Mouse (Mus musculus) neural tube, embryonic 14.5 days (tissue): ENCODE results near the gene Ppp1r13l. TPM values are rescaled to one million over a fixed set of nuclear protein-coding genes. Genes with fewer than 3 reads are reported as not detected.

Experiments used
- ATAC-seq: fragments of 200-750 bp; cut with Nextera tagmentation; 2 replicates; pipeline ENCODE4 v1.8.0; 2017; ENCODE audit warnings: low read depth, mild to moderate bottlenecking, moderate TSS enrichment, moderate library complexity
- H3K27ac ChIP-seq: fragments of 300-500 bp; sonication (generic); 2 replicates; pipeline ENCODE4 v1.5.1; 2014; ENCODE audit warnings: low read depth, mild to moderate bottlenecking, control low read depth, low read length, moderate library complexity, mixed read lengths
- H3K27me3 ChIP-seq: fragments of 300-500 bp; sonication (generic); 2 replicates; pipeline ENCODE4 v1.6.1; 2014; ENCODE audit warnings: low read length; ENCODE audit not compliant: control insufficient read depth, insufficient read depth
- H3K36me3 ChIP-seq: fragments of 300-500 bp; sonication (generic); 2 replicates; pipeline ENCODE4 v1.6.1; 2014; ENCODE audit warnings: low read length, mixed read lengths; ENCODE audit not compliant: control insufficient read depth, insufficient read depth
- H3K4me1 ChIP-seq: fragments of 300-500 bp; sonication (generic); 2 replicates; pipeline ENCODE4 v1.6.1; 2014; ENCODE audit warnings: low read length; ENCODE audit not compliant: control insufficient read depth, insufficient read depth
- H3K4me2 ChIP-seq: fragments of 300-500 bp; sonication (generic); 2 replicates; pipeline ENCODE4 v1.6.1; 2014; ENCODE audit warnings: mild to moderate bottlenecking, low read depth, low read length, control low read depth
- H3K4me3 ChIP-seq: fragments of 300-500 bp; sonication (generic); 2 replicates; pipeline ENCODE4 v1.5.1; 2014; ENCODE audit warnings: low read depth, low read length, control low read depth, mixed read lengths
- H3K9ac ChIP-seq: fragments of 300-500 bp; sonication (generic); replicated peaks from 2 replicates; pipeline ENCODE4 v1.6.1; 2014; ENCODE audit warnings: low read depth, mild to moderate bottlenecking, control low read depth, low read length, mixed read lengths
- H3K9me3 ChIP-seq: fragments of 300-500 bp; sonication (generic); 2 replicates; pipeline ENCODE4 v1.6.1; 2016; ENCODE audit warnings: low read length; ENCODE audit not compliant: control insufficient read depth
- WGBS: fragments of 180-500 bp; shearing (Covaris S2); extraction: QIAGEN DNeasy Blood & Tissue Kit; methylation state at CpG from one replicate; pipeline ENCODE4 v1.1.7; 2014; 5-methylcytosine and 5-hydroxymethylcytosine counted together
- polyA plus RNA-seq: library from polyadenylated mRNA; unstranded; fragments of >200 nt; fragmentation: Nextera tagmentation; extraction: Ambion mirVana; gene quantifications from 2 replicates; pipeline ENCODE4 v1.2.1, GENCODE M21; 2014

Gene Ppp1r13l
- polyA plus RNA-seq, 1 experiment from 2014 or later: 1.4 TPM

- Histone ChIP-seq H3K9ac (no peak overlapping the region), H3K27me3 (no peaks in the 10 kb centered on the region)
- no peak for ATAC-seq
These were observed 8.8 kb downstream of the Ppp1r13l start for GRCm38 (mm10) chr7:19368380-19368779.

GRCm38 (mm10) chr7:19369823-19370425, 10.4 kb downstream of the Ppp1r13l start:
- 11% methylated on average over 42 of the region's 46 CpGs for WGBS

More at GRCm38 (mm10) chr7:19368380-19368779, 8.8 kb downstream of the Ppp1r13l start:
- Histone ChIP-seq H3K4me2 (no peak overlapping the region), H3K4me3 (no peak overlapping the region), H3K4me1 (no peaks in the 10 kb centered on the region), H3K36me3 (no peaks in the 10 kb centered on the region), H3K27ac (no peak overlapping the region), H3K9me3 (no peaks in the 10 kb centered on the region)
- 23% methylated on average over 16 of the region's 16 CpGs for WGBS

GRCm38 (mm10) chr7:19373367-19373766, 13.8 kb downstream of the Ppp1r13l start:
- Histone ChIP-seq H3K27ac (no peak overlapping the region), H3K36me3 (no peaks in the 10 kb centered on the region), H3K4me2 (no peak overlapping the region), H3K9me3 (no peaks in the 10 kb centered on the region), H3K4me3 (no peak overlapping the region), H3K4me1 (no peaks in the 10 kb centered on the region), H3K27me3 (no peaks in the 10 kb centered on the region), H3K9ac (no peak overlapping the region)
- no peak for ATAC-seq
- 81% methylated on average over 2 of the region's 2 CpGs for whole genome bisulfite sequencing

More at GRCm38 (mm10) chr7:19369823-19370425, 10.4 kb downstream of the Ppp1r13l start:
- no peaks in the 10 kb centered on the region for H3K36me3 ChIP-seq
- H3K4me2 ChIP-seq: peak overlapping the region; percentile 56
- no peak overlapping the region for H3K27ac ChIP-seq
- ATAC-seq: peak; percentile 87
- H3K4me3 ChIP-seq: peak overlapping the region; percentile 35
- H3K4me1 ChIP-seq: no peaks in the 10 kb centered on the region
- H3K27me3 ChIP-seq: no peaks in the 10 kb centered on the region
- H3K9me3 ChIP-seq: no peaks in the 10 kb centered on the region
- H3K9ac ChIP-seq: peak overlapping the region; percentile 57

- Histone ChIP-seq H3K9me3 (no peaks in the 10 kb centered on the region), H3K27ac (no peak overlapping the region), H3K27me3 (no peaks in the 10 kb centered on the region), H3K4me1 (no peaks in the 10 kb centered on the region), H3K4me2 (no peak overlapping the region), H3K9ac (no peak overlapping the region), H3K4me3 (no peak overlapping the region), H3K36me3 (no peaks in the 10 kb centered on the region)
- ATAC-seq: no peak
- 84% methylated on average over 16 of the region's 18 CpGs for WGBS
These were observed 15.8 kb downstream of the Ppp1r13l start for GRCm38 (mm10) chr7:19375368-19375767.

GRCm38 (mm10) chr7:19376019-19376418, 16.5 kb downstream of the Ppp1r13l start:
- H3K4me1 ChIP-seq: no peaks in the 10 kb centered on the region
- H3K4me2 ChIP-seq: no peak overlapping the region
- H3K36me3 ChIP-seq: no peaks in the 10 kb centered on the region
- WGBS: 84% methylated on average over 4 of the region's 4 CpGs
- H3K27me3 ChIP-seq: no peaks in the 10 kb centered on the region
- H3K27ac ChIP-seq: no peak overlapping the region
- no peak overlapping the region for H3K4me3 ChIP-seq
- no peak overlapping the region for H3K9ac ChIP-seq
- ATAC-seq: no peak
- H3K9me3 ChIP-seq: no peaks in the 10 kb centered on the region

- no peak overlapping the region for H3K27ac ChIP-seq
- H3K9ac ChIP-seq: no peak overlapping the region
- 78% methylated on average over 8 of the region's 8 CpGs for WGBS
- no peaks in the 10 kb centered on the region for H3K4me1 ChIP-seq
- no peaks in the 10 kb centered on the region for H3K9me3 ChIP-seq
- H3K36me3 ChIP-seq: no peaks in the 10 kb centered on the region
- H3K4me3 ChIP-seq: no peak overlapping the region
- H3K27me3 ChIP-seq: no peaks in the 10 kb centered on the region
- H3K4me2 ChIP-seq: no peak overlapping the region
- ATAC-seq: no peak
These were observed 18.5 kb downstream of the Ppp1r13l start for GRCm38 (mm10) chr7:19378049-19378448.

- H3K27me3 ChIP-seq: no peaks in the 10 kb centered on the region
- peak within 1 kb of the TSS; percentile 56 for H3K4me2 ChIP-seq
- 8% methylated on average over 35 of the region's 48 CpGs for WGBS
- H3K9me3 ChIP-seq: no peaks in the 10 kb centered on the region
- H3K36me3 ChIP-seq: peaks cover 13% of the 10 kb centered on the region
- H3K4me1 ChIP-seq: no peaks in the 10 kb centered on the region
- H3K4me3 ChIP-seq: peak within 1 kb of the TSS; percentile 84
- H3K9ac ChIP-seq: peak within 1 kb of the TSS; percentile 78
- no peak within 1 kb of the TSS for H3K27ac ChIP-seq
- ATAC-seq: peak; percentile 97
These were observed 22.0 kb downstream of the Ppp1r13l start, which contains the start of gene Ercc2 for GRCm38 (mm10) chr7:19381377-19382165. Gene Ercc2 (plus strand): TSS chr7:19382010.

GRCm38 (mm10) chr7:19382166-19382541, 22.6 kb downstream of the Ppp1r13l start:
- Histone ChIP-seq H3K9me3 (no peaks in the 10 kb centered on the region), H3K9ac (peak overlapping the region; percentile 78), H3K4me1 (no peaks in the 10 kb centered on the region), H3K4me2 (peak overlapping the region; percentile 56), H3K27me3 (no peaks in the 10 kb centered on the region), H3K27ac (no peak overlapping the region), H3K36me3 (peaks cover 17% of the 10 kb centered on the region), H3K4me3 (peak overlapping the region; percentile 84)
- WGBS: under 1% methylated on average over 33 of the region's 37 CpGs
- ATAC-seq: peak; percentile 63

- 90% methylated on average over 9 of the region's 9 CpGs for WGBS
- H3K4me3 ChIP-seq: no peak overlapping the region
These were observed 24.2 kb downstream of the Ppp1r13l start for GRCm38 (mm10) chr7:19383708-19384107.

More at GRCm38 (mm10) chr7:19383708-19384107, 24.2 kb downstream of the Ppp1r13l start:
- ATAC-seq: no peak
- no peaks in the 10 kb centered on the region for H3K4me1 ChIP-seq
- no peak overlapping the region for H3K9ac ChIP-seq
- no peaks in the 10 kb centered on the region for H3K9me3 ChIP-seq
- no peaks in the 10 kb centered on the region for H3K27me3 ChIP-seq
- H3K4me2 ChIP-seq: no peak overlapping the region
- H3K36me3 ChIP-seq: peaks cover 29% of the 10 kb centered on the region
- H3K27ac ChIP-seq: no peak overlapping the region
